Mouse (Mus musculus): ENCODE results near the gene Zdhhc3.

GRCm38 (mm10) chr9:123099631-123100455 lies 13.2 kb downstream of the Zdhhc3 start:
- TF ChIP-seq CTCF (conservative IDR thresholded peaks at IDR 0.05; ENCODE audit: insufficient read depth, insufficient read length, low read depth, low read length) (no peak), POLR2A (IDR thresholded peaks at IDR 0.05; ENCODE audit: low read depth, low read length) (no peak)

Data from kidney, adult 2 months (tissue).